Mouse (Mus musculus) heart, adult 2 months (tissue): ENCODE results near the gene Ints12.

Source experiments
- CTCF ChIP-seq: fragments of 200-600 bp; IDR thresholded peaks from 2 replicates; pipeline ENCODE4 v1.8.1; 2022; ENCODE audit warnings: antibody characterized with exemption, mild to moderate bottlenecking, moderate library complexity
- EP300 ChIP-seq: fragments of 200-500 bp; IDR thresholded peaks from 2 replicates; pipeline ENCODE4 v1.6.1; 2011; ENCODE audit warnings: low read depth, low read length, control low read depth; ENCODE audit not compliant: insufficient read depth

GRCm38 (mm10) chr3:133144511-133145147 lies 53.0 kb downstream of the Ints12 start:
- TF ChIP-seq EP300 (no peak), CTCF (no peak)
